ENCODE assay signal across 8 mouse cellular contexts in genomic region chr4:91371819-91372215, GRCm38 (mm10). TPM values are rescaled to one million over a fixed set of nuclear protein-coding genes. Genes with fewer than 3 reads are reported as not detected.
DNase-seq lines count a peak whose midpoint lies in the region; ATAC-seq and TF ChIP-seq lines count a peak whose summit lies in the region.

No protein-coding gene starts in this region.

- peaks cover 54% of the 10 kb centered on the region for H3K27me3 ChIP-seq in kidney, postnatal 0 days (ENCODE audit: insufficient read depth, low read length)
- no peaks in the 10 kb centered on the region for H3K27me3 ChIP-seq in midbrain, embryonic 16.5 days (ENCODE audit: control insufficient read depth, insufficient read depth, low read depth, low read length)

- H3K4me3 ChIP-seq in kidney, postnatal 0 days (replicated peaks; ENCODE audit: low read depth, low read length), result peak overlapping the region; percentile 49
- peak overlapping the region; percentile 87 for H3K4me3 ChIP-seq in midbrain, embryonic 16.5 days (ENCODE audit: low read depth, low read length)

- H3K4me2 ChIP-seq in kidney, postnatal 0 days (ENCODE audit: low read length), result peak overlapping the region; percentile 95
- peak overlapping the region; percentile 87 for H3K4me2 ChIP-seq in midbrain, embryonic 16.5 days (ENCODE audit: low read length)

- no peaks in the 10 kb centered on the region for H3K9me3 ChIP-seq in kidney, postnatal 0 days (replicated peaks; ENCODE audit: low read length)
- no peaks in the 10 kb centered on the region for H3K9me3 ChIP-seq in midbrain, embryonic 16.5 days (replicated peaks; ENCODE audit: control insufficient read depth, low read length, poor library complexity, severe bottlenecking)

- H3K9ac ChIP-seq in kidney, postnatal 0 days (ENCODE audit: low read depth, low read length), result no peak overlapping the region
- H3K9ac ChIP-seq in midbrain, embryonic 16.5 days (ENCODE audit: low read depth, low read length), result peak overlapping the region; percentile 88

- peak; percentile 21; the same call in 1 of the 2 replicates for ATAC-seq in kidney, postnatal 0 days (replicated peaks; ENCODE audit: low FRiP score, low read depth)
- peak; percentile 60 for ATAC-seq in midbrain, embryonic 16.5 days

- peak; percentile 70 for DNase-seq in adrenal gland, postnatal 25 days
- DNase-seq in cerebellum, postnatal 36 days, result peak; percentile 66 to 74
- peak; percentile 43 for DNase-seq in gastrocnemius, postnatal 14 days
- DNase-seq in kidney, postnatal 0 days (ENCODE audit: low spot score), result peak; percentile 19
- DNase-seq in liver, result peak; percentile 70
- peak; percentile 82 for DNase-seq in testis, postnatal 10 days (ENCODE audit: low spot score)
- DNase-seq in thymus, postnatal 14 days, result no peak

- peaks cover 23% of the 10 kb centered on the region for H3K4me1 ChIP-seq in kidney, postnatal 0 days (replicated peaks; ENCODE audit: insufficient read depth, low read length)
- H3K4me1 ChIP-seq in midbrain, embryonic 16.5 days (ENCODE audit: control insufficient read depth, insufficient read depth, low read length), result peaks cover 33% of the 10 kb centered on the region

- under 1% methylated on average over 41 of the region's 44 CpGs for WGBS in kidney, postnatal 0 days
- WGBS in midbrain, embryonic 16.5 days, result 0% methylated on average over 19 of the region's 44 CpGs

- intact Hi-C loops in gastrocnemius, postnatal 14 days (cut with DNase I; ENCODE audit: low total_unique reads), result no loop called here

- no peak for TF ChIP-seq CTCF in kidney, postnatal 0 days (IDR thresholded peaks at IDR 0.05; ENCODE audit: low read depth)

- no peak overlapping the region for H3K27ac ChIP-seq in kidney, postnatal 0 days
- peak overlapping the region; percentile 92 for H3K27ac ChIP-seq in midbrain, embryonic 16.5 days (ENCODE audit: low read length)

- H3K36me3 ChIP-seq in kidney, postnatal 0 days (ENCODE audit: insufficient read depth, low read length), result no peaks in the 10 kb centered on the region
- H3K36me3 ChIP-seq in midbrain, embryonic 16.5 days (ENCODE audit: control insufficient read depth, insufficient read depth, low read length), result no peaks in the 10 kb centered on the region

RNA-seq across cellular contexts. Expression of gene Elavl2, which starts 28.8 kb away (rescaled TPM):
- 1.2 and 2.9 TPM in 2 replicates for total RNA-seq in adrenal gland, postnatal 25 days (2021)
- 1 to 10 TPM; 1.7 to 1.9 TPM for total RNA-seq in gastrocnemius, postnatal 14 days (2021)
- polyA plus RNA-seq in kidney, postnatal 0 days (2015; fragmentation: Nextera tagmentation; extraction: Ambion mirVana), result 0.31 and 0.50 TPM in 2 replicates
- polyA plus RNA-seq in midbrain, embryonic 16.5 days (2015; fragmentation: Nextera tagmentation; extraction: Ambion mirVana), result 158 and 161 TPM in 2 replicates
